Mouse (Mus musculus) embryo, embryonic 11.5 days (tissue): ENCODE results near the gene Syngr1.

ENCODE experiments used
- DNase-seq: peaks from one replicate; pipeline ENCODE4 v3.0.0-alpha.2; 2012; ENCODE audit warnings: low read depth, low spot score

Gene Syngr1

DNA sequence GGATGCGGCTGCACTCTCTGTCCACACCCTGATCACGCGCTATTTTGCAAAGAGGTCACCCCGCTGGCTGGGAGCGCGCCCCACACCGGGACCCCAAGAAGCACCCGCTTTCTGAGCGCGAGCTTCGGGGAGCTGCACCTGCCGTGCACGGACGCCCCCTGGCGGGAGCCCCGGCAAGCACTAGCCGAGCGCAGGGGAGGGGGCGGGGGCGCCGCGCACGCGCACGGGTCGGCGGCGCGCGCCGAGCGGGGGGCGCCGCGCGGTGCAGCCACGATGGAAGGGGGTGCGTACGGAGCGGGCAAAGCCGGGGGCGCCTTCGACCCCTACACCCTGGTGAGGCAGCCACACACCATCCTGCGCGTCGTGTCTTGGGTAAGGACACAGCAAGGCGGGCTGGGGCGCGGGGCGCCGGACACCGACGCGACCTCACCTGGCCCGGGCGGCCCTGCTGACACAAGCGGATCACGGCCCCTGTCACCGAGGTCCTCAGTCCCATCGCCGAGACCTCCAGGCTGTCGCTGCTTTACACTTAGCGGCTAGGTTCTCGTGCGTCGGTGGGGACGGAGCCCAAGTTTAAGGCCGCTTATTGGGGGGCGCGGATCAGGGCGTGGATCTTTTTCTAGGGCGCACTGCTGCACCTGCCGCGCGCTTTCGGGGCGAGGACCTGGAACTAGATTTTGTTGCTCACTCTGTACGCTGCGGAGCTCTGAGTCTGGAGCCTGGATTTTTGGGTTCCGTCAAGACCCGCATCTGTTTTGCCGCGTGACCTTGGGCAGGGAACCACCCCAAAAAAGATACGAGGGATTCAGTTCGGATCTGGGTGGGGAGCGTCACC lies at the start of gene Syngr1, which contains the start of gene Rpl3:
Syngr1 (plus strand) TSS at position 214 of the 835 bp plus-strand sequence.
Rpl3 (minus strand) TSS at position 748 of the 835 bp plus-strand sequence.
- no peak for DNase-seq

DNA sequence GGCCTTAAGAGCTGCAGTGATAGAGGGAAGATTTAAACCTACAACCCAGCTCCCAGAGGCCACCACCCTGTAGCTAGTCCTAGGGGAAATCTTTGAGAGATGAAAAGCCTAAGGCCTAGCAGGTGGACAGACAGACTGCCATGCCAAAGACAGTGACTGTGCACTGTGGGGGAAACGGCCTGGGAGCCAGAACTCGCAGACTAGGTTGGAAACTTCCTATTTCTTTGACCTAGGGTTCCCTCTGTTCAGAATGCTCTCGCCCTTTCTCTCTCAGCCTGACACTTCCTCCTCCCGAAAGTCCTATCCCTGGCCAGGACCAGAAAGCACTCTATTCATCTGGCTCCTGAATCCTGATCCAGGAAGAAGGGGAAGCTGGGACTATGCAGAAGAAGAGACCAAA lies 49.0 kb upstream of the Syngr1 start:
- no peak for DNase-seq

DNA sequence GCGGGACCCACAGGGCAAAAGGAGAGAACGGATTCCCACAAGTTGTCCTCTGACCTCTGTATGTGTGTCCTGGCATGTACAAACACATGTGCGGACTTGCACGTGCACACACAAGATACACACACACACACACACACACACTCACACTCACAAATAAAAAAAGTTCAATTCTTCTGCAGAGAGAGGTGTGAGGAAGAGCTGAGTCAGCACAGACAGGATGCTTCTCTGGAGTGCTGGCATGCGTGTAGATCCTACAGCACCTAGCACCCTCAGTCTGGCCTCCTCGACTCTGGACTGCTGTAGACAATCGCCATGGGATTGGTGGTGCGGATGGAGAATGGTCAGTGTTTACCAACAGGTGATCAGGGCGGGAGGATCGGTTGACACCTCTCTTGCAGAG lies 46.9 kb upstream of the Syngr1 start:
- DNase-seq = no peak

DNA sequence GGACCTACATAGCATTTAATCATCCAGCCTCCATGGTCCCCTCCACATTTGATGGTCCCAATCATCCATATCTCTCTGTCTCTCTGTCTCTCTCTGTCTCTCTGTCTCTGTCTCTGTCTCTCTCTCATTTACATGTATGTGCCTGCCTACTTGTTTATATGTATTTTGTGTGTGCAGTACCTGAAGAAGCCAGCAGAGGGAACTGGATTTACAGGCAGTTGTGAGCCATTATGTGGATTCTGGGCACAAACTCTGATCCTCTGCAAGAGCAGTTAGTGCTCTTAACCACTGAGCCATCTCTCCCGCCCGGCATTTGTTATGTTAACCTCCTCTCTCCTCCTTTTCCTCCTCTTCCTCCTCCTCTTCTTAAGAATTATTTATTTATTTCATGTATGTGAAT lies 45.4 kb upstream of the Syngr1 start:
- no peak for DNase-seq

DNA sequence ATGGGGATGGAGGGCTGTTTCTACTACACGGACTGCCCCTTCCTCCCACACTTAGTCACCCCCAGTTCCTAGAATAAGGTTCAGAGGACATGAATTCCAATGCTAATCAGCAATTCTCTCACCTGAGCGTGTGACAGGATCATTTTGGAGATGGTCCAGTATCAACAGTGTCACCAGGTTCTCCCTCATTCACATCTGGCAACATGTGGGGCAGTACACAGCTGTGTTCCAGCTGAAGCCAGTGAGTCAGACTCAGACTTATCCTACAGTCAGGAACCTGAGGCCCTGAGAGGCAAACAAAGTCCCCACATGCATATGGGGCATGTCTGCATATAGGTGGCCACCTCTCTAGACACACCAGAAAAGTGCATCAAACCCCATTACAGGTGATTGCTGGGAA lies 43.9 kb upstream of the Syngr1 start:
- DNase-seq = no peak

DNA sequence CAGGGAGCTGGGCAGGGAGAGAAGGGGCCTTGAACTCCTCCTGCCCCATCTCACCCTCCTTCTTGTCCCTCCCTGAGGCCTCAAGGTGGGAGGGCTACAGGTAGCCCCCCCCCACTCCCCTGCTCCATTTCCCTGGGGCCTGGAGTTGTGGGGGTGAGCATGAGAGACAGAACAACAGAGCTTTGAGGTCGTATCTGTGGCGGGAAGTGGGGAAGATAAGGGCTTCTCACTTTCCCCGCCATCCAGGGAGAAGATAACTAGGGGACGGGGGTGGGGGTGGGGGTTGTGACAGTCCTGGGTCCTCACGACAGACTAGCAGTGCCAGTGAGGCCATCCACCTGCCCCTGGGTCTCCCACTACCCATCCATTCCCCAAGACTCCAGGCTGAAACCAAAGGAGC lies 43.2 kb upstream of the Syngr1 start:
- no peak for DNase-seq

DNA sequence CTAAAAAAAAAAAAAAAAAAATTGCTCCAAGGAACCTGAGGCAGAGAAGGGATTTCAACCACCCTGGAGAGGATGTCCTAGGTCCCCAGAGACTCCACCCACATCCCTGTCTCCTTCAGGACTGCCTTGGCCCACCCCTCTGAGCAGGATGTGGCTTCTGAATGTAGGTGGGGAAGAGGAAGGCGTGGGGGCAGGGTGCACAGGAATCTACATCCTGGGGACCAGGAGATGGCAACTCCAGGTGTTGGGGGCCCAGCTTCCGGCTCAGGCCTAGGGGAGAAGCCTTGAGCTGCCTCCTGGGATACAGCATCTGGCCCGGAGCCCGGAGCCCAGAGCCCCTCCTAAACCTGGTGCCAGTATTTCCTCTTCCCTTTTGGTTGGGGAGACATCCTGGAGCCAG lies 41.0 kb upstream of the Syngr1 start:
- no peak for DNase-seq

DNA sequence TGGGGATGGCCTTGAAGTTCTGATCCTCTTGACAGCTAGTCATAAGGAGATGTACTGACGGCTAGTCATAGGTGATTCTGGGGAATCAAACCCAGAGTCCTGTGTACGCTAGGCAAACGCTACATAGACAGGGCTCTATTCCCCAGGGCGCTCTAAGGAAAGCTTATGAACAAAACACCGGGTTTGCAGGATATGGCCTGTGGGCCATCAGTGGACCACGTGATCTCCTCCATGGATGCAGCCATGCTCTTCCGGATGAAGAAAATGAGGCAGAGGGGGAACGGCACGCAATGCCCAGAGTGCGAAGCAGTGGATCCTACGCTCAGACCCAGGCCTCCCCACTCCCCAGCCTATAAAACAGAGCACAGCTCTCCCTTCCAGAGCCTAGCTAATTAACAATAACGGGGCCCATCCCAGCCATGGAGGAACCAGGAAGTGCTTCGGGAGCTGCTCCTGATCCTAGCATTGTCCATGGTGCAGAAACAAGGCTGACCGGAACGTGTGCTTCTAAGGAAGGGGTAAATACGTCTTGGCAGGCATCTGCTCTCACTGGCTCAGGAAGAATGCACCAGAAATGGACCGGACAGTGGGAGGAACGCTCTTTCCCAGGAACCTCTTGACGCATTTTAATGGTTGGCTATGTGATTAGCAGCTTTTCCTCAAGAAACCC lies 39.9 kb upstream of the Syngr1 start:
- DNase-seq = peak; percentile 3

DNA sequence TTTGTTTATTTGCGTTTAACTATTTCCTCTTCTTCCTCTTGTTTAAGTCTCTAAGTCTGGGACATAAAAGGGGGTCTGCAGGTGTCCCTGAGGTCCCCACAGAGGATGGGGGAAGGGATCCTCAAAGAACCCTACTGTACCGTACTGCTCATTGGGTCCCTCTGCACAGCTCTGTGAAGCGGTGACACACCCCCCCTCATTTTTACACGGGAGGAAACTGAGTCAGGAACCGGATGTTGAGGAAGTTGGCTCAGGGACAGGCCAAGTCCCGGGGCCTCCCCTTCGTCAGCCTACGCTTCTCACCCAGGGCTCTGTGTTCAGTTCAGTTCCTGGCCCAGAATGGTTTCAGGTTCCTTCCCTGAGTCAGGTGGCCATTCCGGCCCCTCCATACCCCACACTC lies 39.4 kb upstream of the Syngr1 start:
- no peak for DNase-seq

DNA sequence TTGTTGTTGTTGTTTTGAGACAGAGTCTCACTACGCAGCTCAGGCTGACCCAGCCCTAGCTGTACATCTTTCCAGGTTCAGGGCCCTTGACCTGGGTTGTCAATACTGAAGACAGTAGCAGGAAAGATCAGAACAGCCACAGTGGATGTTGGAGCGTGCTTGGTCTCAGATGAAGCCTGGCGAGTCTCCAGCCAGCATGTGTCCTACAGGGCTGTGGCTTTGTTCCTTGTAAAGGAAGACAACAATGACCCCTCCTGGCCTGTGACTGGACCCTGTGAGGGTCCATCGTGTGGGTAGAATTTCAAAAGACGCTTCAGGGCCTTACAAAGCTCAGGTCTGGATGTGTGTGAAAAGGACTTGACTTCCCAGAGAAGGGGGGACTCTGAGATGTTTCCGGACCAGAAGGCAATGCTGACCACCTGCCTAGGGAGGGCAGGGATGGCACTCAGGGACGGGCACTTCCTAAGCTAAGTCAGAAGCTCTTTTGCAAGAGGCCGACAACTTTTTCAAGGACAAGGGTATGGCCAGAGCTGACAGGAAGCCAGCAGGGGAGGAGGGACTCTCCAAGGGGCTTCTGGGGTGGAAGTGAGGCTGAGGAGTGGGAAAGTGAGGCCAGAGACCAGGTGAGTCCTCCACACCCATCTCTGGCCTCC lies 37.6 kb upstream of the Syngr1 start:
- no peak for DNase-seq

DNA sequence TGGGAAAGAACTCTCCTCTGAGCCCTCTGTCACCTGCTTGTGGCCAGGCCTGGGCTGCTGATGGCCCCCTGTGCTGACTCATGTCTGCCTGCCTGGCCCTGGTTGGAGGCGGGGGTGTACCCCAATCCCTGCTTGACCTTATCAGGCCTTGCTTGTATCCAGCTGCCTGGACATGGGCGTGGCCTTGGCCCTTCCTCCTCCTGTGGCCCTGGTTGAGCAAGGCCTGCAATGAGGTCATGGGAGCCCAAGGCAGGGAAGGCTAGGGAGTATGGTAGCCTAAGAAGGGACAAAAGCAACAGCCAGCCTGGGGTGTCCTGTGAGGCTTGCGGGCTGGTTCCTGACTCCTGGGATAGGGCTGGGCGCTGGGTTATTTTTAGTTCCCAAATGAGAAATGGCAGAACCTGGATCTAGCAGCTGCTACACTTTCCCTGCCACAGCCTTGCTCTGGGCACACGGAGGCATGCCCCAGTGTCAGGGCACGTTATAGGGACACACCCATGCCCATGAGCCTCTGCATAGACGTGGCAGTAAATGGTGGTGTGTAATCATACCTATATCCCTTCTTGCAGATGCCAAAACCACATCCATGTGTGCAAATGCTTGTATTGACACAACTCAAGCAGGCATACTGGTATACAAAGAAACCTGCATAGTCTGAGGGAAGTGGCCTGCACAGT lies 37.0 kb upstream of the Syngr1 start:
- no peak for DNase-seq

DNA sequence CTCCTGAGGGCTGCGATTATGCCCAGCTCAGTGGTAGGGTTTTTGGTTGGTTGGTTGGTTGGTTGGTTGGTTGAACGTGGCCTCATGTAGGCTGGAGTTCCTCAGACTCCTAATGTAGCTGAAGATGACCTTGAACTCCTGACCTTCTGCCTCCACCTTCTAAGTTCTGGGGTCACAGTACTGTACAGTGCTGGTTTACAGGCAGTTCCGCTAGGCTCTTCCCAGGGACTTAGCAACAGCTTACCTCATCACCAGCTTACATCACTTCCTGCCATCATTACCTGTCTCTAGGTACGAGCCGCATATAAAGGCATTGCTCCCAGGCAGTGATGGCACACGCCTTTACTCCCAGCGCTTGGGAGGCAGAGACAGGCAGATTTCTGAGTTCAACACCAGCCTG lies 33.0 kb upstream of the Syngr1 start:
- no peak for DNase-seq

DNA sequence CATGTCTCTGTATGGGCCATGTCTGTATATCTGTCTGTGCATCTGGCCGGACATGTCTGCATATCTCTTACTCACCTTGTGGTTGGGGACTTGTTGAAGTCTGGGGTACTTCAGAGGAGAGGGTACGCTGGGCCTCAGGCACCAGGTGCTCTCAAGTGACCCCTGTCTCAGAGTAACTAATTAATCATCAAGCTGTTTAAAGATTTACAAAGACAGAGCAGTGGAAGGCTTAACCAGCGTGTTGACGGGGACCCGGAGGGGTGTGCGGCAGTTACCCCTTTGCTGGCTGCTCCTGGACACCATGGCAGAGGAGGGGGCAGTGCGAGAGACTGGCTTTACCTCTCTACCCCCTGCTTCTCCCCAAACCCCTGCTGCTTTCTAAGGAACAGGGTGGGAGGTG lies 31.5 kb upstream of the Syngr1 start:
- no peak for DNase-seq

DNA sequence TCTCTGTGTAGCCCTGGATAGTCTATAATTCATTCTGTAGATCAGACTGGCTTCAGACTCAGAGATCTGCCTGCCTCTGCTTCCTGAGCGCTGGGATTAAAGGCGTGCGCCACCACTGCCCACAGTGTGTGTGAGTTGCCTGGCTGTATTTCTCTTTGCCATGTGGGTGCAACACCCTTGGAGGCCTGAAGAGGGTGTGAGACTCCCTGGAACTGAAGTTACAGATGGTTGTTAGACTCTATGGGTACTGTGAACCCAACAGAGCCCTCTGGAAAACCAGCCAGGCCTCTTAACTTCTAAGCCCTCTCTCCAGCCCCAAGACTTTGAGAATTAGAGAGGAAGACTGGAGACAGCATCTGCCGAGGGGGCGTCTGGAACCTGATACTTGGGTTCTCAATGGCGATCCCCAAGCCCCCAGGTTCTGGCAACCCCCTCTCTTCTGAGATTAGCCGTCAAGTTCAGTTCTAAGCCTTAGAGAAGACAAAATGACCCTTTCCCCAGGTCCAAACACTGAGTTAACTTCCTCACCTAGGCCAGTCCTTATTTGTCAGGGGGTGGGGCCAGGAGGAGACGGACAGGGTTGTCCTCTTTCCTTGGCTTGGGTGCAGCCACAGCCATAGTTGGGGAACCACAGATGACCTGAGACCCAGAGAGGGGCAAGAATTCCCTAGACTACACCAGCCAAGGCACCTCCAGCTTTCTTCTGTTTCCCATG lies 30.6 kb upstream of the Syngr1 start:
- DNase-seq = no peak

DNA sequence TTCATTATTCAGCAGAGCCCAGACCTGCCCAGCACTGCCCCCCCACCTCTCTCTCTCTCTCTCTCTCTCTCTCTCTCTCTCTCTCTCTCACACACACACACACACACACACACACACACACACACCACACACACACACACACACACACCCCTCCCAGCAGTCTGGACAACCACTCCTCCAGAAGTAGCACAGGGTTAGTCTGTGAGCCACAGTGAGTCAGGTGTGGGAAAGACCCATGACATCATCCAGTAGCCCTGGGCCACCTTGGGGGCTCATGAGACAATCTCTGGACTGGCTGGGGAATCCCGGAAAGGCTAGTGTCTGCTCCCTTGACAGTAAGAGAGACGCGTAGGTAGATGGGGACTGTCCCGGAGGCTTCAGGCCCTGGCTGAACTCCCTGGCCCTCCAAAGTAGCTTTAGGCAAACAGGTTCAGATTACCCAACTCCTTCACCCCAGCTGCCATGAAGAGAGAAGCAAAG lies 30.0 kb upstream of the Syngr1 start:
- no peak for DNase-seq

DNA sequence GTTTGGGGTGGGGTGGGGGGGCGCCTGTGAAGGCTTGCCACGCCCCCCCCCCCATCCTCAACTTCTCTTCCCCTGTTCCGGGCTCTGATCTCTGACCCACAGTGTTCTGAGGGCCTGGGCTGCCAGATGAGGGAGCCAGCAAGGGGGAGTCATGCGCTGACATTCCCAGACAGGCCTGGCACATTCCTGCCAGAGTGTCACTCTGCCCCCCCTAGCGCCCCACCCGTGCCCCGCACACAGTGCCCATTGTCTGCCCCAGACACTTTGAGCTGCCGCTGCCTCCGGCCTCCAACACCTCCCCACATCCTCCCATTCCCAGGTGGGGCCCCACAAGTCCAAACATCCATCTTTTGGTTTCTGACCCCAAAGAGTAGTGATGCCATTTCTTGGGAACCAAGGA lies 28.8 kb upstream of the Syngr1 start:
- no peak for DNase-seq

DNA sequence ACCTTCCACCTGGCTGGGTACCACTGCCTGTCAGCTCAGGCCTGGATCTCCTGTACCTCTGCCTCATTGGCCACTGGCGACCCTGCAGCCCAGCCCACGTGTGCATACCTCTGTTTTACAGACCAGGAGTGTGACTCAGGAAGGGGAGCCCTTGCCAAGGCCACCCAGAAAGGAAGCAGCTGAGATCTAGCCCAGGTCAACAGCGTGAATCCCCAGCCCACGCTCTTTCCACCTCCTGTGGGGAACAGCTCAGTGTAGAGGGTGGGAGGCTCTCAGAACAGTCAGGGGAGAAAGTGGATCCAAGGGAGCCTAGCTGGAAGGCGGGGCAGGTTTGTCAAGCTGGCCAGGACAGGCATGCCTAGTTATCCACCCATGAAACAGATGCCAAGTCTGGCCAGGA lies 28.3 kb upstream of the Syngr1 start:
- DNase-seq = no peak

DNA sequence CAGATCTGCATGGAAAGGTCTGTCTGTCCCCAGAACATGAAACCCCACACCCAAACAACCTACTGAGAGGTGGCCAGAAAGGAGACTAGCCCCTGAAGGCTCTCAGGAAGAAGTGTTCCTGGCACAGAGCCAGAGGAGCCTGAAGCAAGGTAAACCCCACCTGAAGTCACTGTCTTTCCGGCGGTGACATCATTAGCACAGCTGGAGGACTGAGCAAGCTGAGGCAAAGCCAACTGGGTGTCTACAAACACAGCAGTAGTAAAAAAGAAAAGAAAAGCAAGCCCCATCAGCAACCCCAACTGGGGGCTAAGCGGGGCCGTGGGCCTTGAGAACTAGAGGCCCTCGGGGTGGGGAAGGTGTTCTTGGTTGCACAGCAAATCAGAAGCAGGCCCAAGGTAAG lies 26.2 kb upstream of the Syngr1 start:
- no peak for DNase-seq

DNA sequence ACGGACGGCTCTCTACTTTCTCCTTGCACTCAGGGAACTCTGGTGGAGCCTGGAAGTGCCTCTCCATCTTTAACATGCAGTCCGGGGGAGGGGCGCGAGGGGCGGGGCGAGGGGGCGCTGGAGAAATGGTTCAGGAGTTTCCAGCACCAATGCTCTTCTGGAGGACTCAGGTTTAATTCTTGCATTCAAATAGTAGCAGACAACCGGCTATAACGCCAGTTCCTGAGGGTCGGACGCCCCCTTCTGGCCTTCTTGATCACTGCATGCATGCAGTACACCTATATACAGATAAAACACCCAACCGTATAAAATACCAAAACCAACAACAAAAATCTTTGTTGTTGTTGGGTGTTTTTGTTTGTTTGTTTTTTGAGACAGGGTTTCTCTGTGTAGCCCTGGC lies 25.7 kb upstream of the Syngr1 start:
- no peak for DNase-seq

DNA sequence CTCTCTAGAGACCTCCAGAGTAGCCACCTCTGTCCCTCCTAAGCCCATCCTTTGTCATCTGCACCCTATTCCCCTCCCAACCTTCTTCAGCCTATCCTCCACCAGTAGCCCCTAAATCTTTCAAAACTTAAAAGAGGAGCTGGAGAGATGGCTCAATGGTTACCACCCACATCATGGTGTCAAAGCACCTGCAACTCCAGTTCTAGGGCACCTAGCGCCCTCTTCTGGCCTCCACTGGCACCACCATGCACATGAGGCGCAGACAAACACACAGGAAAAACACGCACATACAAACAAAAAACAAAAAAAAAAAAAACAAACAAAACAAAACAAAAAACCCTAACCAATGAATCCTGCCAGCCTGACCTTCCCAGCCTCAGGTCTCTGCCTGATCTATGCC lies 24.6 kb upstream of the Syngr1 start:
- DNase-seq = no peak

DNA sequence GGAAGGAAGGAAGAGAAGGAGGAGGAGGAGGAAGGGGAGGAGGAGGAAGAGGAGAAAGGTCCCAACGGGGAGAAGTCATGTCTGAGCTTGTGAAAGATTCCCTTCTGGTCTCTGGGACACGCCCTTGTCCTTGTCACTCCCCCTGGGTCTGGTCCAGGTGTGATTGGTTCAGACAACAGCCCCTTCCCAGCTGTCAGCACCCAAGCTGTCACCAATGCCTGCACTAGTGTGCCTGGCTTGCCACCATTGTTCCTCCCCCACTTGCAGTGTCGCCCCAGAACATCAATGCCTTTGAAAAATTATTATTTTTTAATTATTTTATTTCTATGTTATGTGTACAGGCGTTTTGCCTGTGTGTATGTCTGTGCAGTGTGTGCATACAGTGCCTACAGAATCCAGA lies 22.0 kb upstream of the Syngr1 start:
- no peak for DNase-seq
